Comparison of ENCODE assay signal across 19 mouse cellular contexts in genomic region chr11:21024111-21024510, GRCm38 (mm10).
A peak's percentile ranks its signal among the peaks of the same experiment; 100 is the strongest.
DNase-seq lines count a peak whose midpoint lies in the region; ATAC-seq and TF ChIP-seq lines count a peak whose summit lies in the region.
"Had no signal": no experiment of that assay in that cellular context is flagged by ENCODE, and none has a peak within 500 bp of the region (broad histone marks: within the 10 kb centered on the region; RNA-seq: fewer than 3 reads in every experiment).

No protein-coding gene starts in this region.

- H3K9ac ChIP-seq in heart, adult 2 months (ENCODE audit: low read depth, low read length): no peak overlapping the region
- H3K9ac ChIP-seq in lung, postnatal 0 days (replicated peaks; ENCODE audit: low read depth): no peak overlapping the region
- no peak overlapping the region for H3K9ac ChIP-seq in stomach, postnatal 0 days (ENCODE audit: low read length)
- H3K9ac ChIP-seq: forebrain, embryonic 13.5 days; heart, embryonic 15.5 days; hindbrain, embryonic 13.5 days; limb, embryonic 15.5 days; lung, embryonic 14.5 days; stomach, embryonic 15.5 days had no signal

- no peak for TF ChIP-seq POLR2A in heart, adult 2 months (IDR thresholded peaks at IDR 0.05; ENCODE audit: insufficient read depth, low read depth, low read length)

- no peaks in the 10 kb centered on the region for H3K9me3 ChIP-seq in lung, postnatal 0 days (ENCODE audit: low read length)
- no peaks in the 10 kb centered on the region for H3K9me3 ChIP-seq in stomach, postnatal 0 days (ENCODE audit: control insufficient read depth, low read length)
- H3K9me3 ChIP-seq: forebrain, embryonic 13.5 days; G1E; heart, embryonic 15.5 days; hindbrain, embryonic 13.5 days; limb, embryonic 15.5 days; stomach, embryonic 15.5 days had no signal

- H3K36me3 ChIP-seq in heart, adult 2 months (ENCODE audit: control insufficient read depth, insufficient read depth, low read length): peaks cover 5% of the 10 kb centered on the region
- H3K36me3 ChIP-seq in lung, postnatal 0 days (ENCODE audit: insufficient read depth, low read length): no peaks in the 10 kb centered on the region
- no peaks in the 10 kb centered on the region for H3K36me3 ChIP-seq in stomach, postnatal 0 days (ENCODE audit: control insufficient read depth, insufficient read depth, low read length)
- H3K36me3 ChIP-seq: G1E; heart, embryonic 15.5 days; hindbrain, embryonic 13.5 days; limb, embryonic 15.5 days; stomach, embryonic 15.5 days had no signal

- TF ChIP-seq CTCF in heart, adult 2 months (IDR thresholded peaks at IDR 0.05): no peak
- no peak for TF ChIP-seq CTCF in lung, postnatal 0 days (IDR thresholded peaks at IDR 0.05)
- TF ChIP-seq CTCF in stomach, postnatal 0 days (IDR thresholded peaks at IDR 0.05; ENCODE audit: low read depth): no peak

- no peaks in the 10 kb centered on the region for H3K27me3 ChIP-seq in heart, adult 2 months (ENCODE audit: control insufficient read depth, insufficient read depth, low read length)
- no peaks in the 10 kb centered on the region for H3K27me3 ChIP-seq in lung, postnatal 0 days (replicated peaks; ENCODE audit: insufficient read depth, low read length)
- H3K27me3 ChIP-seq in stomach, postnatal 0 days (ENCODE audit: control insufficient read depth, insufficient read depth, low read length): no peaks in the 10 kb centered on the region
- H3K27me3 ChIP-seq: forebrain, embryonic 13.5 days; heart, embryonic 15.5 days; limb, embryonic 15.5 days; stomach, embryonic 15.5 days had no signal

- TF ChIP-seq EP300 in heart, adult 2 months (IDR thresholded peaks at IDR 0.05; ENCODE audit: insufficient read depth, low read depth, low read length): 0 out of 2 replicates have a peak, but pooled peaks have one; percentile 50
- TF ChIP-seq EP300 in lung, postnatal 0 days (IDR thresholded peaks at IDR 0.05): peak; percentile 32
- TF ChIP-seq EP300 in stomach, postnatal 0 days (optimal IDR thresholded peaks at IDR 0.05): no peak

- peaks cover 7% of the 10 kb centered on the region for H3K4me1 ChIP-seq in heart, adult 2 months (ENCODE audit: control insufficient read depth, insufficient read depth, low read length)
- H3K4me1 ChIP-seq in lung, postnatal 0 days (ENCODE audit: insufficient read depth, low read depth, low read length): no peaks in the 10 kb centered on the region
- H3K4me1 ChIP-seq in stomach, postnatal 0 days (replicated peaks; ENCODE audit: control insufficient read depth, insufficient read depth): no peaks in the 10 kb centered on the region
- H3K4me1 ChIP-seq: forebrain, embryonic 13.5 days; hindbrain, embryonic 13.5 days; limb, embryonic 15.5 days; stomach, embryonic 15.5 days had no signal

- H3K27ac ChIP-seq in heart, adult 2 months: peak overlapping the region; percentile 51
- peak overlapping the region; percentile 57; the same call in 1 of the 2 replicates for H3K27ac ChIP-seq in lung, postnatal 0 days (ENCODE audit: low read length)
- no peak overlapping the region for H3K27ac ChIP-seq in stomach, postnatal 0 days (replicated peaks)
- H3K27ac ChIP-seq: forebrain, embryonic 13.5 days; heart, embryonic 15.5 days; hindbrain, embryonic 13.5 days; limb, embryonic 15.5 days; stomach, embryonic 15.5 days had no signal

- intact Hi-C loops in heart, adult 2 months (cut with DNase I): loop anchor here (5.0 kb wide), 2 partner anchors 68 to 107 kb away; partner anchors contain the start of gene Peli1

- no peak overlapping the region for H3K4me3 ChIP-seq in heart, adult 2 months
- H3K4me3 ChIP-seq in lung, postnatal 0 days (ENCODE audit: low read depth, low read length): no peak overlapping the region
- no peak overlapping the region for H3K4me3 ChIP-seq in stomach, postnatal 0 days (ENCODE audit: low read depth, low read length)
- H3K4me3 ChIP-seq: forebrain, embryonic 13.5 days; heart, embryonic 15.5 days; hindbrain, embryonic 13.5 days; limb, embryonic 15.5 days; stomach, embryonic 15.5 days had no signal

- H3K79me2 ChIP-seq in heart, adult 2 months (replicated peaks; ENCODE audit: control insufficient read depth, insufficient read depth, low read length): no peaks in the 10 kb centered on the region

- H3K4me2 ChIP-seq in lung, postnatal 0 days (replicated peaks; ENCODE audit: low read depth, low read length): no peak overlapping the region
- no peak overlapping the region for H3K4me2 ChIP-seq in stomach, postnatal 0 days (replicated peaks; ENCODE audit: low read depth)
- H3K4me2 ChIP-seq: forebrain, embryonic 13.5 days; heart, embryonic 15.5 days; hindbrain, embryonic 13.5 days; limb, embryonic 15.5 days; lung, embryonic 14.5 days; stomach, embryonic 15.5 days had no signal

- ATAC-seq in lung, postnatal 0 days: peak; percentile 80
- peak; percentile 70 for ATAC-seq in stomach, postnatal 0 days (ENCODE audit: low FRiP score, low TSS enrichment)
- ATAC-seq: forebrain, embryonic 13.5 days had no signal

- no peak for DNase-seq in heart, adult 2 months
- DNase-seq in heart, postnatal 4 days: no peak
- peak; percentile 61 for DNase-seq in lung, postnatal 0 days (ENCODE audit: low spot score)
- no peak for DNase-seq in lung, postnatal 4 days
- DNase-seq in induced T-regulatory cell, adult 2 months (ENCODE audit: low read depth): peak; percentile 18
- DNase-seq in stomach, postnatal 0 days (ENCODE audit: low spot score): no peak
- no peak for DNase-seq in right cerebral cortex, adult 2 months (ENCODE audit: low spot score in 2 of 2)
- DNase-seq: cerebellum, adult 11 months; cerebellum, postnatal 14 days; kidney, adult 18-20 months; kidney, postnatal 14 days; layer of hippocampus, adult 9-11 months; lung, embryonic 14.5 days had no signal

- WGBS in heart, adult 2 months: 2% methylated on average over 4 of the region's 4 CpGs
- 57% methylated on average over 4 of the region's 4 CpGs for WGBS in lung, postnatal 0 days
- 73% methylated on average over 4 of the region's 4 CpGs for WGBS in stomach, postnatal 0 days

Comparison
In these comparisons a context has a peak if more than half of its experiments do, and no peak if none do; other contexts are left out.
1. DNase-seq: peak in lung, postnatal 0 days (single experiment) and induced T-regulatory cell, adult 2 months (single experiment); none in heart, adult 2 months (0 of 2), heart, postnatal 4 days (single experiment), lung, postnatal 4 days (0 of 2), stomach, postnatal 0 days (single experiment) and right cerebral cortex, adult 2 months (0 of 2).